Mouse (Mus musculus): Measurements from ENCODE around the gene Prorsd1. TPM values are rescaled to one million over a fixed set of nuclear protein-coding genes. Genes with fewer than 3 reads are reported as not detected.

The Prorsd1 gene
- polyA plus RNA-seq, 1 experiment, result 1.4 TPM

DNA sequence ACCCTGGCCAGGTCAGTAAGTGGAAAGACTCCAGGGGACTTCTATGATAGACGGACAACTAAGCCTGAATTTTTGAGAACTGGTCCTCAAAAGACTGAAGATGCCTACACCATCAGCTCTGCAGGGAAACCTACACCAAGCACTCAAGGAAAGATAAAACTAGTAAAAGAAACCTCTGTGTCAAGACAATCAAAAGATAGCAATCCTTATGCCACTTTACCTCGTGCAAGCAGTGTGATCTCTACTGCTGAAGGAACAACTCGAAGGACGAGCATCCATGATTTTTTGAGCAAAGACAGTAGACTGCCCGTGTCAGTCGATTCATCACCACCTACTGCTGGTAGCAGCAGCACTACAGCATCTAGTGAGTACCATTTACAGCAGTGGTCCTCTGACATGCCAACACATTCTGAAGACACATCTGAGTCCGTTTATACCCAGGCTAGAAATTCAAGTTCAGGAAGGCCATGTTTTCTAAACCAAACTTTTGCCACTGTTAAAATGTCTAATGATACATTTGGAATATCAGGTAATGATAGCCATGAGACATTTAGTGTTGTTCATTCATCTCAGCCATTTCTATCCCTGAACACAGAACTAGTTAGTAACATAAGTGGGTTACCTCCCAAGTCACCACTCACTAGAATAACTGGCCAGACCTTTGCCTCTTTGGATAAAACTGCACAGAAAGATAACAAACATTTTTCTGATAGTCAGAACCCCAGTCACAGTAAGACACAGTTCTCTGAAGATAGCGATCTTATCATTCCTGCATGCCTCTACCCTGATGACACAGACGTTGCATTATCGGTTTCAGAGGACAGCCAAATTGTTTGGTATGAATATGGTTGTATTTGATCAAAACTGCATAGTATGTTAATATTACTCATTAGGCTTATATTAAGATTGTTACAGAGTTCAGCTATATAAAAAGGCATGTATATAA lies 10.6 kb downstream of the Prorsd1 start:
- H3K36me3 ChIP-seq (ENCODE audit: control insufficient read depth, insufficient read depth, low read length), result 0 out of 2 replicates have a peak, but pooled peaks cover 1% of the 10 kb centered on the region
- TF ChIP-seq POLR2A (IDR thresholded peaks at IDR 0.05; ENCODE audit: low read depth, low read length), result no peak
- TF ChIP-seq CTCF (IDR thresholded peaks at IDR 0.05; ENCODE audit: extremely low read depth, insufficient read depth, insufficient read length, insufficient replicate concordance), result no peak

GRCm38 (mm10) chr11:29496962-29497361 lies 17.9 kb downstream of the Prorsd1 start:
- no peak overlapping the region for H3K4me3 ChIP-seq (ENCODE audit: extremely low read depth, insufficient read depth, insufficient read length)
- no peaks in the 10 kb centered on the region for H3K4me1 ChIP-seq (ENCODE audit: control insufficient read depth, insufficient read depth, insufficient read length)
- no peaks in the 10 kb centered on the region for H3K27me3 ChIP-seq (ENCODE audit: control insufficient read depth, insufficient read depth, low read length)
- H3K36me3 ChIP-seq (ENCODE audit: control insufficient read depth, insufficient read depth, low read length), result no peaks in the 10 kb centered on the region
- 82% methylated on average over 3 of the region's 3 CpGs for WGBS
- TF ChIP-seq POLR2A (IDR thresholded peaks at IDR 0.05; ENCODE audit: low read depth, low read length) (no peak), CTCF (IDR thresholded peaks at IDR 0.05; ENCODE audit: extremely low read depth, insufficient read depth, insufficient read length, insufficient replicate concordance) (no peak)
- H3K27ac ChIP-seq (ENCODE audit: insufficient read depth, low read length), result no peak overlapping the region
- no peak for DNase-seq (ENCODE audit: low read depth in 1 of 2, low spot score in 2 of 2)

More for the DNA sequence above, 10.6 kb downstream of the Prorsd1 start:
- Histone ChIP-seq H3K27me3 (ENCODE audit: control insufficient read depth, insufficient read depth, low read length) (no peaks in the 10 kb centered on the region), H3K4me1 (ENCODE audit: control insufficient read depth, insufficient read depth, insufficient read length) (no peaks in the 10 kb centered on the region), H3K27ac (ENCODE audit: insufficient read depth, low read length) (no peak overlapping the region), H3K4me3 (ENCODE audit: extremely low read depth, insufficient read depth, insufficient read length) (no peak overlapping the region)
- WGBS, result 86% methylated on average over 10 of the region's 10 CpGs
- no peak for DNase-seq (ENCODE audit: low read depth in 1 of 2, low spot score in 2 of 2)

DNA sequence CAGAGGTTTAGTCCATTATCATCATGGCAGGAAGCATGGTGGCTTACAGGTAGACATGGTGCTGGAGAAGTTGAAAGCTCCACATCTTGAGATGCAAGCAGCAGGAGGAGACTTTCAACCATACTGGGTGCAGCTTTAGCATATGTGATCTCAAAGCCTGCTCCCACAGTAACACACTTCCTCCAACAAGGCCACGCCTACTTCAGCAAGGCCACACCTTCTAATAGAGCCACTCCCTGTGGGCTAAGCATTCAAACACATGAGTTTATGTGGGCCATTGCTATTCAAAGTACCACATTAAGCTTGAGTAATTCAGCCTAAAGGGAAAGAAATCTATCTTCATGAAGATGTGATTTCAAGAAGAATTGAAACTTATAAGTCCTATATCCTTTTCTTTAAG lies 21.7 kb downstream of the Prorsd1 start:
- no peaks in the 10 kb centered on the region for H3K4me1 ChIP-seq (ENCODE audit: control insufficient read depth, insufficient read depth, insufficient read length)
- H3K27ac ChIP-seq (ENCODE audit: insufficient read depth, low read length), result no peak overlapping the region
- H3K4me3 ChIP-seq (ENCODE audit: extremely low read depth, insufficient read depth, insufficient read length), result no peak overlapping the region
- TF ChIP-seq CTCF (IDR thresholded peaks at IDR 0.05; ENCODE audit: extremely low read depth, insufficient read depth, insufficient read length, insufficient replicate concordance) (no peak), POLR2A (IDR thresholded peaks at IDR 0.05; ENCODE audit: low read depth, low read length) (no peak)
- DNase-seq (ENCODE audit: low read depth in 1 of 2, low spot score in 2 of 2), result no peak
- H3K27me3 ChIP-seq (ENCODE audit: control insufficient read depth, insufficient read depth, low read length), result no peaks in the 10 kb centered on the region
- 83% methylated on average over 1 of the region's 1 CpGs for WGBS
- no peaks in the 10 kb centered on the region; the same call in 1 of the 2 replicates for H3K36me3 ChIP-seq (ENCODE audit: control insufficient read depth, insufficient read depth, low read length)

- H3K4me3 ChIP-seq (ENCODE audit: extremely low read depth, insufficient read depth, insufficient read length), result no peak overlapping the region
- no peaks in the 10 kb centered on the region for H3K27me3 ChIP-seq (ENCODE audit: control insufficient read depth, insufficient read depth, low read length)
- no peak overlapping the region for H3K27ac ChIP-seq (ENCODE audit: insufficient read depth, low read length)
- H3K36me3 ChIP-seq (ENCODE audit: control insufficient read depth, insufficient read depth, low read length), result no peaks in the 10 kb centered on the region
- H3K4me1 ChIP-seq (ENCODE audit: control insufficient read depth, insufficient read depth, insufficient read length), result no peaks in the 10 kb centered on the region
- TF ChIP-seq POLR2A (IDR thresholded peaks at IDR 0.05; ENCODE audit: low read depth, low read length) (no peak), CTCF (IDR thresholded peaks at IDR 0.05; ENCODE audit: extremely low read depth, insufficient read depth, insufficient read length, insufficient replicate concordance) (no peak)
- DNase-seq (ENCODE audit: low read depth in 1 of 2, low spot score in 2 of 2), result no peak
Measured at GRCm38 (mm10) chr11:29474676-29475075, 40.2 kb downstream of the Prorsd1 start.

Other genes with a start within 250 kb of the Prorsd1 start
- 0.82 and 2.0 TPM in 2 replicates for gene Ccdc88a, start 141.4 kb downstream of the Prorsd1 start, polyA plus RNA-seq (2012; rRNA removed)
- gene Mtif2, start 11.4 kb upstream of the Prorsd1 start, polyA plus RNA-seq (2012; rRNA removed), result 3.9 and 5.1 TPM in 2 replicates
- not detected in 2 replicates for gene Clhc1, start 32.9 kb upstream of the Prorsd1 start, polyA plus RNA-seq (2012; rRNA removed)
- gene Rps27a, start 33.1 kb upstream of the Prorsd1 start, polyA plus RNA-seq (2012; rRNA removed), result 89.4 and 94.7 TPM in 2 replicates
- gene Rtn4, start 177.9 kb upstream of the Prorsd1 start, polyA plus RNA-seq (2012; rRNA removed), result 41.9 and 50.5 TPM in 2 replicates

Data from spleen, adult 2 months (tissue).